Comparison of ENCODE assay signal across 9 mouse cellular contexts in genomic region chr6:97855420-97856170, GRCm38 (mm10). TPM values are rescaled to one million over a fixed set of nuclear protein-coding genes. Genes with fewer than 3 reads are reported as not detected.
DNase-seq lines count a peak whose midpoint lies in the region; ATAC-seq lines count a peak whose summit lies in the region.
"Had no signal": no experiment of that assay in that cellular context is flagged by ENCODE, and none has a peak within 500 bp of the region (broad histone marks: within the 10 kb centered on the region; RNA-seq: fewer than 3 reads in every experiment).

No protein-coding gene starts in this region.

- no peak overlapping the region for H3K9ac ChIP-seq in hindbrain, embryonic 13.5 days

- peak; percentile 41 to 65 for DNase-seq in right cerebral cortex, adult 2 months (ENCODE audit: low spot score in 2 of 2)
- DNase-seq in right cerebral cortex, postnatal 14 days: no peak
- peak; percentile 66 to 77 for DNase-seq in heart, adult 18-20 months
- peak; percentile 40 for DNase-seq in layer of hippocampus, adult 9-10 months (ENCODE audit: low spot score)
- no peak for DNase-seq in spleen, postnatal 36 days (ENCODE audit: low spot score in 2 of 2)
- no peak for DNase-seq in thymus, adult 18-20 months
- DNase-seq: thymus, postnatal 14 days had no signal

- H3K27ac ChIP-seq in hindbrain, embryonic 13.5 days: no peak overlapping the region

- H3K27me3 ChIP-seq in hindbrain, embryonic 13.5 days: no peaks in the 10 kb centered on the region

- H3K4me3 ChIP-seq in hindbrain, embryonic 13.5 days: no peak overlapping the region

- H3K9me3 ChIP-seq in hindbrain, embryonic 13.5 days: no peaks in the 10 kb centered on the region

- H3K36me3 ChIP-seq in hindbrain, embryonic 13.5 days: no peaks in the 10 kb centered on the region

- no peaks in the 10 kb centered on the region for H3K4me1 ChIP-seq in hindbrain, embryonic 13.5 days (replicated peaks)

- ATAC-seq in hindbrain, embryonic 13.5 days (ENCODE audit: low FRiP score): no peak

- H3K4me2 ChIP-seq in hindbrain, embryonic 13.5 days: no peak overlapping the region
- H3K4me2 ChIP-seq: midbrain, embryonic 11.5 days had no signal

- WGBS in hindbrain, embryonic 13.5 days: 89% methylated on average over 8 of the region's 8 CpGs

RNA-seq across cellular contexts. Expression of gene Mitf, which starts 48.7 kb away (rescaled TPM):
- 10 to 100 TPM; 52.5 to 56.7 TPM for total RNA-seq in heart, adult 18-20 months (2021)
- polyA plus RNA-seq in hindbrain, embryonic 13.5 days (2015; fragmentation: Nextera tagmentation; extraction: Ambion mirVana): 1.8 and 2.1 TPM in 2 replicates

Comparison
In these comparisons a context has a peak if more than half of its experiments do, and no peak if none do; other contexts are left out.
1. DNase-seq: peak in right cerebral cortex, adult 2 months (2 of 2), heart, adult 18-20 months (2 of 2) and layer of hippocampus, adult 9-10 months (single experiment); none in right cerebral cortex, postnatal 14 days (single experiment), spleen, postnatal 36 days (0 of 2) and thymus, adult 18-20 months (0 of 2).